In genomic region chr3:51505465-51505864, GRCm38 (mm10) we compare ENCODE assay signal across 11 mouse cellular contexts. TPM values are rescaled to one million over a fixed set of nuclear protein-coding genes. Genes with fewer than 3 reads are reported as not detected.
DNase-seq lines count a peak whose midpoint lies in the region; ATAC-seq lines count a peak whose summit lies in the region.
"Had no signal": no experiment of that assay in that cellular context is flagged by ENCODE, and none has a peak within 500 bp of the region (broad histone marks: within the 10 kb centered on the region; RNA-seq: fewer than 3 reads in every experiment).

No protein-coding gene starts in this region.

- peak overlapping the region; percentile 61 for H3K27ac ChIP-seq in midbrain, embryonic 10.5 days (replicated peaks)
- H3K27ac ChIP-seq in midbrain, embryonic 15.5 days, result no peak overlapping the region
- H3K27ac ChIP-seq in embryonic facial prominence, embryonic 10.5 days (replicated peaks), result peak overlapping the region; percentile 70
- no peak overlapping the region for H3K27ac ChIP-seq in intestine, embryonic 15.5 days
- H3K27ac ChIP-seq: limb, embryonic 13.5 days had no signal

- no peaks in the 10 kb centered on the region for H3K36me3 ChIP-seq in midbrain, embryonic 10.5 days
- H3K36me3 ChIP-seq in midbrain, embryonic 15.5 days (replicated peaks), result no peaks in the 10 kb centered on the region
- H3K36me3 ChIP-seq in embryonic facial prominence, embryonic 10.5 days (replicated peaks), result no peaks in the 10 kb centered on the region
- H3K36me3 ChIP-seq in intestine, embryonic 15.5 days, result no peaks in the 10 kb centered on the region
- H3K36me3 ChIP-seq: limb, embryonic 13.5 days had no signal

- no peaks in the 10 kb centered on the region for H3K27me3 ChIP-seq in midbrain, embryonic 10.5 days (ENCODE audit: low read depth, poor library complexity, severe bottlenecking)
- H3K27me3 ChIP-seq in midbrain, embryonic 15.5 days (replicated peaks), result no peaks in the 10 kb centered on the region
- no peaks in the 10 kb centered on the region for H3K27me3 ChIP-seq in embryonic facial prominence, embryonic 10.5 days (replicated peaks; ENCODE audit: low read depth, poor library complexity, severe bottlenecking)
- no peaks in the 10 kb centered on the region for H3K27me3 ChIP-seq in intestine, embryonic 15.5 days (replicated peaks)
- H3K27me3 ChIP-seq: limb, embryonic 13.5 days; Patski had no signal

- peak; percentile 38 for DNase-seq in midbrain, embryonic 10.5 days (ENCODE audit: low spot score)
- DNase-seq in embryonic facial prominence, embryonic 10.5 days (ENCODE audit: low spot score), result peak; percentile 73
- peak; percentile 21 for DNase-seq in kidney, postnatal 14 days
- peak; percentile 72 for DNase-seq in retina, embryonic 14.5 days (ENCODE audit: low spot score)
- DNase-seq in cerebellum, adult 18-20 months, result no peak
- DNase-seq: cerebellum, adult 11-12 months had no signal

- H3K9ac ChIP-seq in midbrain, embryonic 15.5 days, result no peak overlapping the region
- H3K9ac ChIP-seq in intestine, embryonic 15.5 days, result no peak overlapping the region
- H3K9ac ChIP-seq: limb, embryonic 13.5 days had no signal

- no peaks in the 10 kb centered on the region for H3K4me1 ChIP-seq in midbrain, embryonic 10.5 days
- no peaks in the 10 kb centered on the region for H3K4me1 ChIP-seq in midbrain, embryonic 15.5 days
- peaks cover 15% of the 10 kb centered on the region for H3K4me1 ChIP-seq in embryonic facial prominence, embryonic 10.5 days
- H3K4me1 ChIP-seq in intestine, embryonic 15.5 days (replicated peaks), result no peaks in the 10 kb centered on the region
- H3K4me1 ChIP-seq: limb, embryonic 13.5 days had no signal

- H3K9me3 ChIP-seq in midbrain, embryonic 10.5 days (replicated peaks), result no peaks in the 10 kb centered on the region
- H3K9me3 ChIP-seq in midbrain, embryonic 15.5 days, result no peaks in the 10 kb centered on the region
- no peaks in the 10 kb centered on the region for H3K9me3 ChIP-seq in embryonic facial prominence, embryonic 10.5 days
- H3K9me3 ChIP-seq in intestine, embryonic 15.5 days, result no peaks in the 10 kb centered on the region
- H3K9me3 ChIP-seq: limb, embryonic 13.5 days had no signal

- WGBS in midbrain, embryonic 10.5 days, result 73% methylated on average over 19 of the region's 19 CpGs
- 57% methylated on average over 19 of the region's 19 CpGs for WGBS in midbrain, embryonic 15.5 days
- 42% methylated on average over 19 of the region's 19 CpGs for WGBS in embryonic facial prominence, embryonic 10.5 days
- 64% methylated on average over 19 of the region's 19 CpGs for WGBS in intestine, embryonic 15.5 days

- no peak overlapping the region for H3K4me3 ChIP-seq in midbrain, embryonic 10.5 days
- no peak overlapping the region for H3K4me3 ChIP-seq in midbrain, embryonic 15.5 days
- H3K4me3 ChIP-seq in embryonic facial prominence, embryonic 10.5 days, result no peak overlapping the region
- no peak overlapping the region for H3K4me3 ChIP-seq in intestine, embryonic 15.5 days (replicated peaks)
- H3K4me3 ChIP-seq: limb, embryonic 13.5 days had no signal

- ATAC-seq in midbrain, embryonic 15.5 days (replicated peaks), result no peak
- ATAC-seq in intestine, embryonic 15.5 days, result no peak
- ATAC-seq: intestine, embryonic 16.5 days; Patski had no signal

- no peak overlapping the region for H3K4me2 ChIP-seq in midbrain, embryonic 15.5 days
- no peak overlapping the region for H3K4me2 ChIP-seq in intestine, embryonic 15.5 days (replicated peaks)
- H3K4me2 ChIP-seq: limb, embryonic 13.5 days had no signal

RNA-seq across cellular contexts. Expression of gene Rab33b, which starts 21.7 kb away (rescaled TPM):
- 12.8 and 14.1 TPM in 2 replicates for polyA plus RNA-seq in midbrain, embryonic 10.5 days (2016; fragmentation: Nextera tagmentation; extraction: Ambion mirVana)
- 27.9 and 28.4 TPM in 2 replicates for polyA plus RNA-seq in midbrain, embryonic 15.5 days (2015; fragmentation: Nextera tagmentation; extraction: Ambion mirVana)
- polyA plus RNA-seq in embryonic facial prominence, embryonic 10.5 days (2016; fragmentation: Nextera tagmentation; extraction: Ambion mirVana), result 14.2 and 15.3 TPM in 2 replicates
- polyA plus RNA-seq in intestine, embryonic 15.5 days (2015; fragmentation: Nextera tagmentation; extraction: Ambion mirVana), result 22.0 and 23.4 TPM in 2 replicates

RNA-seq across cellular contexts. Expression of gene Setd7, which starts 55.2 kb away (rescaled TPM):
- polyA plus RNA-seq in midbrain, embryonic 10.5 days (2016; fragmentation: Nextera tagmentation; extraction: Ambion mirVana), result 2.8 TPM in 2 replicates
- 3.4 and 3.7 TPM in 2 replicates for polyA plus RNA-seq in midbrain, embryonic 15.5 days (2015; fragmentation: Nextera tagmentation; extraction: Ambion mirVana)
- polyA plus RNA-seq in embryonic facial prominence, embryonic 10.5 days (2016; fragmentation: Nextera tagmentation; extraction: Ambion mirVana), result 4.2 and 5.1 TPM in 2 replicates
- 2.4 and 2.9 TPM in 2 replicates for polyA plus RNA-seq in intestine, embryonic 15.5 days (2015; fragmentation: Nextera tagmentation; extraction: Ambion mirVana)

Comparison
In these comparisons a context has a peak if more than half of its experiments do, and no peak if none do; other contexts are left out.
1. H3K27ac ChIP-seq: peak in midbrain, embryonic 10.5 days (single experiment) and embryonic facial prominence, embryonic 10.5 days (single experiment); none in midbrain, embryonic 15.5 days (single experiment) and intestine, embryonic 15.5 days (single experiment).
2. DNase-seq: peak in midbrain, embryonic 10.5 days (single experiment), embryonic facial prominence, embryonic 10.5 days (single experiment), kidney, postnatal 14 days (single experiment) and retina, embryonic 14.5 days (single experiment); none in cerebellum, adult 18-20 months (0 of 2).